Mouse (Mus musculus) neural tube, embryonic 14.5 days (tissue): ENCODE measurements at regions not wholly inside any gene's neighbourhood (a gene's known extent, or its start where the extent isn't known, plus 50 kb on each side); places are given as distances from the start of the nearest gene placed in this dataset.

Experiments
- ATAC-seq: fragments of 200-750 bp; cut with Nextera tagmentation; 2 replicates; pipeline ENCODE4 v1.8.0; 2017; ENCODE audit warnings: low read depth, mild to moderate bottlenecking, moderate TSS enrichment, moderate library complexity
- H3K27ac ChIP-seq: fragments of 300-500 bp; sonication (generic); 2 replicates; pipeline ENCODE4 v1.5.1; 2014; ENCODE audit warnings: low read depth, mild to moderate bottlenecking, control low read depth, low read length, moderate library complexity, mixed read lengths
- H3K27me3 ChIP-seq: fragments of 300-500 bp; sonication (generic); 2 replicates; pipeline ENCODE4 v1.6.1; 2014; ENCODE audit warnings: low read length; ENCODE audit not compliant: control insufficient read depth, insufficient read depth
- H3K36me3 ChIP-seq: fragments of 300-500 bp; sonication (generic); 2 replicates; pipeline ENCODE4 v1.6.1; 2014; ENCODE audit warnings: low read length, mixed read lengths; ENCODE audit not compliant: control insufficient read depth, insufficient read depth
- H3K4me1 ChIP-seq: fragments of 300-500 bp; sonication (generic); 2 replicates; pipeline ENCODE4 v1.6.1; 2014; ENCODE audit warnings: low read length; ENCODE audit not compliant: control insufficient read depth, insufficient read depth
- H3K4me2 ChIP-seq: fragments of 300-500 bp; sonication (generic); 2 replicates; pipeline ENCODE4 v1.6.1; 2014; ENCODE audit warnings: mild to moderate bottlenecking, low read depth, low read length, control low read depth
- H3K4me3 ChIP-seq: fragments of 300-500 bp; sonication (generic); 2 replicates; pipeline ENCODE4 v1.5.1; 2014; ENCODE audit warnings: low read depth, low read length, control low read depth, mixed read lengths
- H3K9ac ChIP-seq: fragments of 300-500 bp; sonication (generic); replicated peaks from 2 replicates; pipeline ENCODE4 v1.6.1; 2014; ENCODE audit warnings: low read depth, mild to moderate bottlenecking, control low read depth, low read length, mixed read lengths
- H3K9me3 ChIP-seq: fragments of 300-500 bp; sonication (generic); 2 replicates; pipeline ENCODE4 v1.6.1; 2016; ENCODE audit warnings: low read length; ENCODE audit not compliant: control insufficient read depth
- WGBS: fragments of 180-500 bp; shearing (Covaris S2); extraction: QIAGEN DNeasy Blood & Tissue Kit; methylation state at CpG from one replicate; pipeline ENCODE4 v1.1.7; 2014; 5-methylcytosine and 5-hydroxymethylcytosine counted together

GRCm38 (mm10) chr1:137074787-137075186 lies 114.5 kb upstream of the Nr5a2 start:
- Histone ChIP-seq H3K27ac (no peak overlapping the region), H3K4me3 (no peak overlapping the region), H3K4me2 (peak overlapping the region; percentile 3), H3K36me3 (no peaks in the 10 kb centered on the region), H3K4me1 (no peaks in the 10 kb centered on the region), H3K9me3 (no peaks in the 10 kb centered on the region), H3K9ac (no peak overlapping the region), H3K27me3 (no peaks in the 10 kb centered on the region)
- peak; percentile 63; the same call in 1 of the 2 replicates for ATAC-seq
- 38% methylated on average over 9 of the region's 9 CpGs for WGBS

GRCm38 (mm10) chr1:137073857-137074572 lies 113.8 kb upstream of the Nr5a2 start:
- WGBS: 80% methylated on average over 8 of the region's 8 CpGs
- Histone ChIP-seq H3K36me3 (no peaks in the 10 kb centered on the region), H3K27ac (no peak overlapping the region), H3K9me3 (no peaks in the 10 kb centered on the region), H3K27me3 (no peaks in the 10 kb centered on the region), H3K4me1 (no peaks in the 10 kb centered on the region), H3K4me3 (no peak overlapping the region), H3K4me2 (no peak overlapping the region), H3K9ac (no peak overlapping the region)
- no peak for ATAC-seq

GRCm38 (mm10) chr1:137060914-137061313 lies 100.7 kb upstream of the Nr5a2 start:
- H3K27ac ChIP-seq: no peak overlapping the region
- no peak for ATAC-seq
- no peaks in the 10 kb centered on the region for H3K27me3 ChIP-seq
- no peaks in the 10 kb centered on the region for H3K36me3 ChIP-seq
- no peak overlapping the region for H3K9ac ChIP-seq
- WGBS: 90% methylated on average over 4 of the region's 4 CpGs
- H3K4me1 ChIP-seq: no peaks in the 10 kb centered on the region
- H3K4me3 ChIP-seq: no peak overlapping the region
- H3K9me3 ChIP-seq: no peaks in the 10 kb centered on the region
- H3K4me2 ChIP-seq: no peak overlapping the region

GRCm38 (mm10) chr1:137053134-137053533 lies 92.9 kb upstream of the Nr5a2 start:
- ATAC-seq: no peak
- H3K4me2 ChIP-seq: no peak overlapping the region
- H3K27me3 ChIP-seq: no peaks in the 10 kb centered on the region
- no peaks in the 10 kb centered on the region for H3K9me3 ChIP-seq
- H3K27ac ChIP-seq: no peak overlapping the region
- H3K4me3 ChIP-seq: no peak overlapping the region
- H3K9ac ChIP-seq: no peak overlapping the region
- no peaks in the 10 kb centered on the region for H3K4me1 ChIP-seq
- H3K36me3 ChIP-seq: no peaks in the 10 kb centered on the region

GRCm38 (mm10) chr1:137051515-137051914 lies 91.3 kb upstream of the Nr5a2 start:
- Histone ChIP-seq H3K27ac (no peak overlapping the region), H3K4me3 (no peak overlapping the region), H3K4me1 (no peaks in the 10 kb centered on the region), H3K9me3 (no peaks in the 10 kb centered on the region), H3K36me3 (no peaks in the 10 kb centered on the region), H3K9ac (no peak overlapping the region), H3K4me2 (no peak overlapping the region), H3K27me3 (no peaks in the 10 kb centered on the region)
- WGBS: 88% methylated on average over 13 of the region's 13 CpGs
- no peak for ATAC-seq

- WGBS: 86% methylated on average over 6 of the region's 6 CpGs
- Histone ChIP-seq H3K4me1 (no peaks in the 10 kb centered on the region), H3K27ac (no peak overlapping the region), H3K9me3 (no peaks in the 10 kb centered on the region), H3K36me3 (no peaks in the 10 kb centered on the region), H3K9ac (no peak overlapping the region), H3K4me3 (no peak overlapping the region), H3K4me2 (no peak overlapping the region), H3K27me3 (no peaks in the 10 kb centered on the region)
- no peak for ATAC-seq
Measured at GRCm38 (mm10) chr1:137044076-137044475, 83.8 kb upstream of the Nr5a2 start.

- no peak for ATAC-seq
Measured at GRCm38 (mm10) chr1:137042414-137043010, 82.3 kb upstream of the Nr5a2 start.

GRCm38 (mm10) chr1:137040898-137041297 lies 80.7 kb upstream of the Nr5a2 start:
- H3K4me1 ChIP-seq: no peaks in the 10 kb centered on the region
- H3K9me3 ChIP-seq: no peaks in the 10 kb centered on the region
- H3K9ac ChIP-seq: no peak overlapping the region
- H3K27ac ChIP-seq: no peak overlapping the region
- H3K4me3 ChIP-seq: no peak overlapping the region
- no peaks in the 10 kb centered on the region for H3K36me3 ChIP-seq
- no peaks in the 10 kb centered on the region for H3K27me3 ChIP-seq
- no peak overlapping the region for H3K4me2 ChIP-seq
- WGBS: 77% methylated on average over 8 of the region's 8 CpGs
- ATAC-seq: no peak

More at GRCm38 (mm10) chr1:137042414-137043010, 82.3 kb upstream of the Nr5a2 start:
- Histone ChIP-seq H3K9ac (no peak overlapping the region), H3K27me3 (no peaks in the 10 kb centered on the region), H3K9me3 (no peaks in the 10 kb centered on the region), H3K4me2 (no peak overlapping the region), H3K36me3 (no peaks in the 10 kb centered on the region), H3K4me1 (no peaks in the 10 kb centered on the region), H3K4me3 (no peak overlapping the region), H3K27ac (no peak overlapping the region)
- WGBS: 61% methylated on average over 17 of the region's 17 CpGs

- no peak overlapping the region for H3K4me2 ChIP-seq
- no peaks in the 10 kb centered on the region for H3K9me3 ChIP-seq
- no peaks in the 10 kb centered on the region for H3K27me3 ChIP-seq
- no peak for ATAC-seq
- H3K4me3 ChIP-seq: no peak overlapping the region
- H3K9ac ChIP-seq: no peak overlapping the region
- no peaks in the 10 kb centered on the region for H3K36me3 ChIP-seq
- no peak overlapping the region for H3K27ac ChIP-seq
- 93% methylated on average over 6 of the region's 6 CpGs for WGBS
- no peaks in the 10 kb centered on the region for H3K4me1 ChIP-seq
Measured at GRCm38 (mm10) chr1:137034586-137034985, 74.3 kb upstream of the Nr5a2 start.
